22 mouse cellular contexts compared by ENCODE assay signal in the genomic region with DNA sequence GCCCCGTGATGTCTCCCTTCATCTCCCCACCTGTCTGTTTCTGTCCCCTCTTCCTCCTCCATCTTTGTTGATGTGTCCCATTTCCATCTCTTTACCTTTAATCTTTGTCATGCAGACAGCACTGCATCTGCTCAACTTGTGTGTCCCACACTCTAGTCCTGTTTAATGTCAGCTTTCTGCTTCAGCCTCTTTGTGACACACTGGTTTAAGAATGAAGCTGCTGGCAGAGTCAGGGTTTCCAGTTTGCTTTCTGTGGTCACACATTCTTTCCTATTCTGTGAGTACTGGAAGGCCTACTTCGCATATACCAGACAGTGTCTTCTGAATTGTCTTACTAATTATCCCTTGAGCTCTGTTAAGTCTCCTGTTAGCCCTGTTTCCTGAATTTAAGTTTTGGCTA.
"Had no signal": no experiment of that assay in that cellular context is flagged by ENCODE, and none has a peak within 500 bp of the region (broad histone marks: within the 10 kb centered on the region; RNA-seq: fewer than 3 reads in every experiment).

No protein-coding gene starts in this region.

- DNase-seq: kidney, adult 2 months; kidney, postnatal 14 days; kidney, postnatal 4 days; left cerebral cortex, postnatal 4 days; liver, postnatal 0 days; lung, embryonic 14.5 days; retina, postnatal 1 day; right cerebral cortex, postnatal 25 days; spleen, adult 18-20 months; thymus, adult 18-20 months; thymus, postnatal 25 days had no signal

- H3K27me3 ChIP-seq: kidney, embryonic 15.5 days; limb, embryonic 12.5 days; limb, embryonic 15.5 days; midbrain, embryonic 12.5 days; neural tube, embryonic 13.5 days; stomach, embryonic 15.5 days had no signal

- H3K27ac ChIP-seq: kidney, embryonic 15.5 days; limb, embryonic 12.5 days; limb, embryonic 15.5 days; liver, embryonic 14.5 days; macrophage; midbrain, embryonic 12.5 days; neural tube, embryonic 13.5 days; stomach, embryonic 15.5 days had no signal

- H3K9me3 ChIP-seq: kidney, embryonic 15.5 days; limb, embryonic 15.5 days; midbrain, embryonic 12.5 days; neural tube, embryonic 13.5 days; stomach, embryonic 15.5 days had no signal

- ATAC-seq: liver, postnatal 0 days; lung, postnatal 0 days; midbrain, embryonic 16.5 days had no signal

- H3K4me2 ChIP-seq: kidney, embryonic 15.5 days; limb, embryonic 12.5 days; limb, embryonic 15.5 days; liver, embryonic 11.5 days; lung, embryonic 14.5 days; midbrain, embryonic 12.5 days; neural tube, embryonic 13.5 days; stomach, embryonic 15.5 days had no signal

- H3K9ac ChIP-seq: kidney, embryonic 15.5 days; limb, embryonic 12.5 days; limb, embryonic 15.5 days; liver, embryonic 14.5 days; liver, postnatal 0 days; lung, embryonic 14.5 days; midbrain, embryonic 12.5 days; neural tube, embryonic 13.5 days; stomach, embryonic 15.5 days had no signal

- H3K4me3 ChIP-seq: kidney, embryonic 15.5 days; limb, embryonic 12.5 days; limb, embryonic 15.5 days; midbrain, embryonic 12.5 days; neural tube, embryonic 13.5 days; stomach, embryonic 15.5 days had no signal

- H3K4me1 ChIP-seq: kidney, embryonic 15.5 days; limb, embryonic 12.5 days; limb, embryonic 15.5 days; midbrain, embryonic 12.5 days; stomach, embryonic 15.5 days had no signal

- H3K36me3 ChIP-seq: kidney, embryonic 15.5 days; limb, embryonic 12.5 days; limb, embryonic 15.5 days; midbrain, embryonic 12.5 days; neural tube, embryonic 13.5 days; stomach, embryonic 15.5 days had no signal
